Mouse (Mus musculus): Measurements from ENCODE around the gene Bysl. TPM values are rescaled to one million over a fixed set of nuclear protein-coding genes. Genes with fewer than 3 reads are reported as not detected.
A peak's percentile ranks its signal among the peaks of the same experiment; 100 is the strongest.
"Not testable (repeated sequence)": the region's sequence is repeated elsewhere in the genome, so short reads cannot be mapped to it uniquely, and the experiment has no call there.

Bysl gene
- polyA plus RNA-seq, 1 experiment from 2014 or later, result 26.6 TPM

DNA sequence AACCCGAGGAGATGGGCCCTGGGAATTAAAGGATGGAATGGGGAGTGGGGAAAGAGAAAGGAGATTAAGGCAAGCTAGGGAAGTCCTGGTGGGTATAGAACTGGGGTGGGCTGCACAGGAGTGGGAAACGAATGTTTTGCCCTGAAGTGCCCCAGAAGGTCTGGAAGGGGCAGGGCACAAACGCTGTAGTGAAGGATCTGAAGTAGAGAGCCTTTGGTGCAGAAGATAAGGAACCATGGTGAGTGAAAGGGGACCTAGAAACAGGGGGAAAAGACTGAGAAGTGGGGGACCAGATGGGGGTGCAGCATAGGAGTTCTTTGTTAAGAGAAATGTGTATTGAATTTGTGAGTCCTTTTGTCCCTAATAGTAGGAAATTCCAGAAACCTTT is 19.4 kb upstream of the Bysl start, which contains the start of gene Usp49:
TSS of gene Usp49 (plus strand) at position 13 of the 388 bp plus-strand sequence.
- Histone ChIP-seq H3K27ac (peak within 1 kb of the TSS; percentile 93), H3K9ac (peak within 1 kb of the TSS; percentile 83), H3K4me1 (peaks cover 37% of the 10 kb centered on the region), H3K4me2 (peak within 1 kb of the TSS; percentile 95), H3K36me3 (peaks cover 13% of the 10 kb centered on the region), H3K4me3 (peak within 1 kb of the TSS; percentile 69), H3K9me3 (no peaks in the 10 kb centered on the region), H3K27me3 (no peaks in the 10 kb centered on the region)
- ATAC-seq (ENCODE audit: insufficient number of reproducible peaks, insufficient read depth, low FRiP score, low TSS enrichment, low read depth), result no peak
- WGBS, result 2% methylated on average over 3 of the region's 3 CpGs

DNA sequence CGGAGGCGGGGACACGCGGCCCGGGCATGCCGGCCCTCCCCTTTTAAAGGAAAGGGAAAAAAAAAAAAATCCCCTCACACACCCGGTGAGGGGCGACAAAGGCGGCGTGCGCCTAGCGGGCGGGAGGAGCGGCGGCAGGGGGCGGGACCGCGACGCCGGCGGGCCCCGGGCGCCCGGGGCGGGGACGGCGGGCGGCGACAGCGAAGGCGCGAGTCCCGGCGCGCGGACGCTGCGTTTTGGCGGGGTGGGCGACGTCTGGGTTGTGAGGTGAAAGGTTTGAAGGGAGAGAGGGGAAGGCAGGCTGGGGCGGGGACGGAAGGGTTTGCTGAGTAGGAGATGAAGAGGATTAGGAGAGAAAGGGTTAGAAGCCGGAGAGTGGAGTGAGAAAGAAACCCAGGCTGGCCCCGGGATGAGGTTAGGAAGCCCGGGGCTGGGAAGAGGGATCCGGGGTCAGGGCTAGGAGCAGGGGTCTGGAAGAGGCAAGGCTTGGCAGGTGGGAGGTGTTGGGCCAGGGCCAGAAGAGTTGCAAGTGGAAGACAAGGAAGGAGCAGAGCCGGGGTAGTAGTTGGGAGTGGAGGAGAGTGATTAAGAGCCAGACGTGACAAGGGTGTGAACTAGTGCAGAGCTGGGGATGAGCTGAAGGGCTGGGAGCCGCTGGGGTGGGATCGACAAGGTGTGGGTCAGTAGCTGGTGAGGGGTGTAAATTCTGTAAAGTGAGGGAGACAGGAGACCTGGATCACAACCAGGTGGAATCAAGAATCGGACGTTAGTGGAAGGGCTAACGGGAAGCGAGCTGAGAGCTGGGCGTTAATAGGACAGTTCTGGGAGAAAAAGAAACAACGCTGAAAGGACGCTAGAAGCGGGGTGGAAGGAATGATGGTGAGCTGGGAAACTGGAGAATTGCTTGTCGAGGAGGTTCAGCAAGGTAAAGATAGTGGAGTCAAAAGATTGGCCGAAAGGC is 18.7 kb upstream of the Bysl start:
- under 1% methylated on average over 56 of the region's 61 CpGs for whole genome bisulfite sequencing
- Histone ChIP-seq H3K9me3 (no peaks in the 10 kb centered on the region), H3K4me2 (peak overlapping the region; percentile 95), H3K4me3 (peak overlapping the region; percentile 69), H3K27ac (peak overlapping the region; percentile 93), H3K27me3 (no peaks in the 10 kb centered on the region), H3K4me1 (peaks cover 37% of the 10 kb centered on the region), H3K36me3 (peaks cover 16% of the 10 kb centered on the region), H3K9ac (peak overlapping the region; percentile 83)
- peak; percentile 49 for ATAC-seq (ENCODE audit: insufficient number of reproducible peaks, insufficient read depth, low FRiP score, low TSS enrichment, low read depth)

DNA sequence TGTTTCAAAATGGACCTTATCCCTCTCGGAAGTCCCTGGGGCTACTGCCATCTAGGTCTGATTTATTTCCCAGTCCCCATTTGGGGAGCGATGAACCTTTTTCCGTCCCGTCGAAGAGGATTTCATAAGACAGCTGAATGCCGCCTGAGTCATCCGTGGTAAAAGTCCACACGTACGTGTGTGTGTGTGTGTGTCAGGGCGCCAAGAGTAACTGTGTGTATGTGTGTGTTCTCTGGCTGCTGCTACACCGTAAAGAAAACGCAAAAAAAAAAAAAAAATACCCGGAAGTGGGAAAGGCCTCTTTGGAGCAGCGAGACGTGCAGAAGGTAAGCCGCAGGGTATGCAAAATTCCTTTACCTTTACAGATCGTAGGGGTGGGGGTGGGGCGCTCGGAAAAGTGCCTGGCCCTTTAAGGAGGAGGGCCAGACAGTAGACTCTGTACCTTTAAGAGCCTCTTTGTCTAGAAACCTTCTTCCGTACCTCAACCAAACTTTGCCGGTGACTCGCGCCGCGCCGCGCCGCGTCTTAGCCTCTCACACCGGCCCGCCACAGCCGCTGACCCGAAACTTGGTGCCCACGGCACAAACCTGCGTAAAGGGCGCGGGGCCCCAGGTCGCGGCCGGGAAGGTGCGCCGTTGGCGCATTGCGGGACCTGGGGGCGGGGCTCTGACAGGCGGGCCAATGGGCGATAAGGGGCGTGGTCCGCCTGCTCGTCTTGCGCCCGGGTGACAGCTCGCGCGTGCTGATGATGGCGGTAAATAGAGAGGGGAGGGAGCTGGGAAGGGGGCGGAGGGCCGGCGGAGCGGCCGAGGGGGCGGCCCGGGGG is 17.8 kb upstream of the Bysl start:
- WGBS, result under 1% methylated on average over 63 of the region's 63 CpGs
- peak overlapping the region; percentile 83 for H3K9ac ChIP-seq
- H3K4me1 ChIP-seq, result peaks cover 37% of the 10 kb centered on the region

DNA sequence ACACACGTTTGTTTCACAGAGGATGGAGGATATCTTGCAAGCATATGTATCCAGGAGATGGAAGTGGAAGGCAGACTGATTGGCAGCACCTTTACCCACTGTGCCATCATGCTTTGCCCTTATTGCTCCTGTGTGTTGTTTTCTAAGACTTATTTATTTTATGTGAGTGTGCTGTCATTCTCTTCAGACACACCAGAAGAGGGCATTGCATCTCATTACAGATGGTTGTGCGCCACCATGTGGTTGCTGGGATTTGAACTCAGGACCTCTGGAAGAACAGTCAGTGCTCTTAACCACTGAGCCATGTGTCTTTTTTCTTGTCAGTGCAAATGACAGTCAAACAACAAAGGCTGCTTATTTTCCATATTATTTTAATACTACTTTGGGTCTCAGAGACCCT is 16.5 kb upstream of the Bysl start:
- 74% methylated on average over 2 of the region's 2 CpGs for WGBS
- H3K36me3 ChIP-seq, result peaks cover 38% of the 10 kb centered on the region
- H3K27ac ChIP-seq, result 0 out of 2 replicates have a peak overlapping the region, but pooled peaks have one; percentile 93
- peak overlapping the region; percentile 83; the same call in 1 of the 2 replicates for H3K9ac ChIP-seq
- ATAC-seq (ENCODE audit: insufficient number of reproducible peaks, insufficient read depth, low FRiP score, low TSS enrichment, low read depth), result no peak
- H3K4me1 ChIP-seq, result peaks cover 37% of the 10 kb centered on the region
- no peaks in the 10 kb centered on the region for H3K9me3 ChIP-seq
- peak overlapping the region; percentile 95 for H3K4me2 ChIP-seq
- H3K27me3 ChIP-seq, result no peaks in the 10 kb centered on the region
- H3K4me3 ChIP-seq, result peak overlapping the region; percentile 69; the same call in 1 of the 2 replicates

More for the DNA sequence above, 17.8 kb upstream of the Bysl start:
- peak; percentile 92 for ATAC-seq (ENCODE audit: insufficient number of reproducible peaks, insufficient read depth, low FRiP score, low TSS enrichment, low read depth)
- H3K36me3 ChIP-seq, result peaks cover 25% of the 10 kb centered on the region
- H3K27ac ChIP-seq, result peak overlapping the region; percentile 93
- H3K4me3 ChIP-seq, result peak overlapping the region; percentile 69
- peak overlapping the region; percentile 95 for H3K4me2 ChIP-seq
- no peaks in the 10 kb centered on the region for H3K9me3 ChIP-seq
- no peaks in the 10 kb centered on the region for H3K27me3 ChIP-seq

DNA sequence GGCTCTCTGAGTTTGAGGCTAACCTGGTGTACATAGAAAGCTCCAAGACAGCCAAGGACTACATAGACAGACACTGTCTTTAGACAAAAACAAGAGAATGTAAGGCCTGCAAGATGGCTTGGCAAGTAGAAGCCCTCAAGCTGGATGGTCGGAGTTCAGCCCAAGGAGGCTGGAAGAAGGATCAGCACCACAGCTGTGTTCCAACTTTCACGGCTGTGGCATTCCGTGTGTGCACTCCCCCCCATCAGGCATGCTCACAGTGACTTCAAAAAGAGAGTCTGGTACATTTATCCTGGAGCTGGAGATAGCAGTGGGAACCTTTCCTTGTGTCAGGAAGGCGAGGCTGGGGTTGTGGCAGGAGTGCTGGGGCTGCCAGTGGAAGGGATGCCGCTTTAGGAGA is 14.7 kb upstream of the Bysl start:
- no peak for ATAC-seq (ENCODE audit: insufficient number of reproducible peaks, insufficient read depth, low FRiP score, low TSS enrichment, low read depth)
- no peaks in the 10 kb centered on the region for H3K27me3 ChIP-seq
- 79% methylated on average over 5 of the region's 5 CpGs for WGBS
- no peak overlapping the region for H3K4me2 ChIP-seq
- H3K27ac ChIP-seq, result no peak overlapping the region
- H3K4me3 ChIP-seq, result no peak overlapping the region
- peaks cover 23% of the 10 kb centered on the region for H3K4me1 ChIP-seq
- no peaks in the 10 kb centered on the region for H3K9me3 ChIP-seq
- peaks cover 55% of the 10 kb centered on the region for H3K36me3 ChIP-seq
- H3K9ac ChIP-seq, result no peak overlapping the region

DNA sequence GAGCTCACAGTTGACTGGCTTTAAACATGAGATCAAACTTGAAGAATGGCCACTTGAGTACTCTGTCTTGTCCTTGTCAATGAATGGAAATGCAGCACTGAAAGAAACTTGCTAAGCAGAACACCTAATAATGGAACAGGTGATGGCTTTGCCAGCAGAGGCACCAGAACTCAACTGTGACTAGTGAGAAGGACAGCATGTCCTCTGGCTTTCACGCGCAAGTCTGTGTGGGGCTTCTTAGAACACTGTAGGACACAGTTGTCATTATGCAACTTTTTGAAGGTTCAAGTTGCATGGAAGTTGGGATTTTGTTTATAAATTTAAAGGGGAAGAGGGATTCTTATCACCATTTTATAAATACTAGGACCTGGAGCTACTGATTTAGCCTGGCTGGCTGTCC is 13.8 kb upstream of the Bysl start:
- H3K4me2 ChIP-seq, result no peak overlapping the region
- no peaks in the 10 kb centered on the region for H3K9me3 ChIP-seq
- H3K4me1 ChIP-seq, result peaks cover 13% of the 10 kb centered on the region
- 99% methylated on average over 2 of the region's 2 CpGs for WGBS
- no peak overlapping the region for H3K4me3 ChIP-seq
- H3K36me3 ChIP-seq, result peaks cover 63% of the 10 kb centered on the region
- ATAC-seq (ENCODE audit: insufficient number of reproducible peaks, insufficient read depth, low FRiP score, low TSS enrichment, low read depth), result no peak
- H3K9ac ChIP-seq, result no peak overlapping the region
- no peaks in the 10 kb centered on the region for H3K27me3 ChIP-seq
- H3K27ac ChIP-seq, result no peak overlapping the region

DNA sequence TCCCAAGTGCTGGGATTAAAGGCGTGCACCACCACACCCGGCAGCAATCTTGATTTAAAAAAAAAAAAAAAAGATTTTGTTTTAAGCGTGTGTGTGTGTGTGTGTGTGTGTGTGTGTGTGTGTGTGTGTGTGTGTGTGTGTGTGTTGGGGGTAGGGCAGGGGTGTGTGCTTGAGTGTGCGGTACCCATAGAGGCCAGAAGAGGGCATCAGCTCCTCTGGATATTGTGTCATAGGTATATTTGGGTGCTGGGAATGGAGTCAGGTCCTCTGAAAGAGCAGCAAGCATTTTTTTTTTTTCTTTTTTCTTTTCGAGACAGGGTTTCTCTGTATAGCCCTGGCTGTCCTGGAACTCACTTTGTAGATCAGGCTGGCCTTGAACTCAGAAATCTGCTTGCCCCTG is 13.3 kb upstream of the Bysl start:
- not testable (repeated sequence) for ATAC-seq (ENCODE audit: insufficient number of reproducible peaks, insufficient read depth, low FRiP score, low TSS enrichment, low read depth); H3K27ac ChIP-seq; H3K9ac ChIP-seq; H3K4me3 ChIP-seq; H3K4me2 ChIP-seq; H3K27me3 ChIP-seq; H3K9me3 ChIP-seq
- WGBS, result 91% methylated on average over 5 of the region's 5 CpGs
- peaks cover 68% of the 10 kb centered on the region for H3K36me3 ChIP-seq
- peaks cover 12% of the 10 kb centered on the region for H3K4me1 ChIP-seq

DNA sequence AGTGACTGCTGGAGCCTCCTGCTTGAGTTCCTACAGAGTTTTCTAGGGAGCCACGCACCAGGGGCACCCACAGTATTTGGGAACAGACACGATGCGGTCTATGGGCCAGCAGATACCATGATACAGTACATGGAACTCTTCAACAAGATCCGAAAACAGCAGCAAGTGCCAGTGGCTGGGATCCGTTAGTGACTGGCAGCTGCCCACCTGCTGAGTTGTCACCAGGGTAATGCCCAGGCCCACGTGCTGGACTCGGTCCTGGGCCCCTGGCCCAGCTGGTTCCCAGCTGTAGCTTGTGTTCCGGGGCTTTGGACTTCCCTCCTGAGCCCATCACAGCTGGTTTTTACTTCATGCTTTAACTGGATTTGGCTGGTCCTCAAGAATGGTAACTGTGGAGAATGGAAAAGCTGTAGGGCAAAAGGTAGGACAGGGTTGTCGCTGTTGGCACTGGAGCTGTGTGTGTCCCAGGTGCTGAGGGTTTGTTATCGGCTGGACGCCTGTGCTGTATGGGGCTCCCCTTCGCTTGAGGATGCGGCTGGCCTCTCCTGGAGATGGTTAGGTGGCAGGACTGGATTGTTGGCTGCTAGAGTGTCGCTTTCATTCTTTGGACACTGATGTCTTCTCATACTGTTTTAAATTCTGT is 11.7 kb upstream of the Bysl start:
- Histone ChIP-seq H3K4me1 (peaks cover 5% of the 10 kb centered on the region), H3K27ac (no peak overlapping the region), H3K27me3 (no peaks in the 10 kb centered on the region), H3K4me2 (no peak overlapping the region), H3K9me3 (no peaks in the 10 kb centered on the region), H3K4me3 (no peak overlapping the region), H3K36me3 (peaks cover 80% of the 10 kb centered on the region), H3K9ac (no peak overlapping the region)
- WGBS, result 84% methylated on average over 14 of the region's 14 CpGs
- ATAC-seq (ENCODE audit: insufficient number of reproducible peaks, insufficient read depth, low FRiP score, low TSS enrichment, low read depth), result no peak

DNA sequence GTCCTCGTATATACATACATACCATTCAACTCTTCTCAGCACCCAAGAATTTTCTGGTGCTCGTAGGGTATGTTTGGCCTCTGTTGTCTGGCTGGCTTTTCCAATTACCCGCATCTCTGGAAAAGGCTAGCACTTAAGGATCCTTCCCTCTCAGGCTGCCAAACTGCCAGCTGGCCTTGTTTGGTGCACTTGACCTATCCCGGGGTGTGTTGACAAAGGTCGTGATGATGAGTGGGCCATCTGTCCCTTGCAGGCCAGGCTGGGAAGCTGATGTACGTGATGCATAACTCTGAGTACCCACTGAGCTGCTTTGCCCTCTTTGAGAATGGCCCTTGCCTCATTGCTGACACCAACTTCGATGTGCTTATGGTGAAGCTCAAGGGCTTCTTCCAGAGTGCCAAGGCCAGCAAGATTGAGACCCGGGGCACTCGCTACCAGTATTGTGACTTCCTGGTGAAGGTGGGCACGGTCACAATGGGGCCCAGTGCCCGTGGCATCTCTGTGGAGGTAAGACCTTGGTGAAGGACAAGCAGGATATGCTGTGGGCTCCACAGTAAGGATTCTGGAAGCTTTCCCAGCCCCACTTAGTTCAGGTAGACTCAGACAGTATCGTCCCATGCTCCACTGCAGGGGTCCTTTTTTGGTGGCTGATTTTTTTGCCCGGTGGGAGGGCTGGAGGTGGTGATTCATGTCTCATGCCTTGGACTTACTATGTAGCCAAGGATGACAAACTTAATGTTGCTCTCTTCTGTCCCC is 7.4 kb upstream of the Bysl start:
- H3K36me3 ChIP-seq, result peaks cover 91% of the 10 kb centered on the region
- no peak overlapping the region for H3K4me3 ChIP-seq
- no peak overlapping the region for H3K27ac ChIP-seq
- no peak overlapping the region for H3K9ac ChIP-seq
- 93% methylated on average over 13 of the region's 13 CpGs for WGBS
- H3K4me1 ChIP-seq, result no peaks in the 10 kb centered on the region
- no peak overlapping the region for H3K4me2 ChIP-seq
- ATAC-seq (ENCODE audit: insufficient number of reproducible peaks, insufficient read depth, low FRiP score, low TSS enrichment, low read depth), result no peak
- no peaks in the 10 kb centered on the region for H3K27me3 ChIP-seq
- H3K9me3 ChIP-seq, result no peaks in the 10 kb centered on the region

DNA sequence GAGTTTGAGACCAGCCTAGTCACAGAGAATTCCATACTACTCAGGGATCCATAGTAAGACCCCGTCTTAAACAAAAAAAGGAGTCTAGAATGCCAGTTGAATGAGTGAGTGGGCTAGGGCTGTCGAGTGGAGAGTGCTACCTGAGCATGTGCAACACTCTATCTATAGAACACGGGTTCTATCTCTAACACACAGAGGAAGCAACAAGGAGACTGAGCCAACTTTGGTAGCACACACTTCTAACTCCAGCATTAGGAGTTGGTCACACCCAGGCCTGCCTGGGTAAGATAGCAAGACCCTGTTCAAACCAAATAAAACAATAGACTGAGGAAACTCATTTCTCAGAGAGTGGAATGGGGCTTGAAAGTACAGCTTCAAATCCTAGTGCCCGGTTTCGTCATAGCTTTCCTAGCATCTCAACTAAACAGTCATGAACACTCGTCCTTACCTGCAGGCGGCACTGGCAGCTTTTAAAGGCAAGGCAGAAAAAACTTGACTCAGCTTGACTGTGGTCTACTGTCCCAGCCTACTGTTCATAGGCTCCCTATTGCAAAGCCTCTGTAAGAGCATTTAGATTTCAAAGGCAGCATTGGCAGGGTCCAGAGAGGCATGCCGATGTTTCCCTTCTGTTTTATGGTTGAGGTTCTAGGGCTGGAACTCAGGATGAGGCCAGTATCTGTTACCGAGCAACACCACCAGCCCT is 6.5 kb upstream of the Bysl start:
- 92% methylated on average over 9 of the region's 9 CpGs for WGBS
- no peak for ATAC-seq (ENCODE audit: insufficient number of reproducible peaks, insufficient read depth, low FRiP score, low TSS enrichment, low read depth)

More for the DNA sequence above, 6.5 kb upstream of the Bysl start:
- Histone ChIP-seq H3K36me3 (peaks cover 90% of the 10 kb centered on the region), H3K9ac (no peak overlapping the region), H3K27me3 (no peaks in the 10 kb centered on the region), H3K4me2 (no peak overlapping the region), H3K4me3 (no peak overlapping the region), H3K9me3 (no peaks in the 10 kb centered on the region), H3K27ac (no peak overlapping the region), H3K4me1 (peaks cover 5% of the 10 kb centered on the region)

All from embryonic facial prominence, embryonic 13.5 days (tissue).